Mouse (Mus musculus): ENCODE data around the gene Thap12.

DNA sequence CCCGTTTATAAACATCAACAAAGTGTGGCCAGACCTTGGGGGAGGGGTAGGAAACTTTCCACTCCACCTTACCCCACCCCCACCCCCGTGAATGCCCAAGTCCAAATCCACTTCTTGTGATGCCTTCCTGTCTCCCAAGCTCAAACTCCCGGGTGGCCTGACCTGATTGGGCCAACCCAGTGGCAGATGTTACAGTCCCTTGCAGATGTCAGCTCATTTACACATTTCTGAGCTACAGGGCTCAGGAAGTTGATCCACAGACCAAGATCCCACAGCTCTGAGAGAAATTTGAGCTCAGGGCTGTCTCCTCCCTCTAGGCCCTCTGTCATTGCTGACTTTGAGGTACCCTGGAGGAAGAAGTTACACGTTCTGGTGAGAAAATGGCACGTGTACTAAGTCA is 37.5 kb downstream of the Thap12 start:
- TF ChIP-seq CTCF (IDR thresholded peaks at IDR 0.05; ENCODE audit: low read depth, low read length) (no peak), POLR2A (IDR thresholded peaks at IDR 0.05; ENCODE audit: extremely low read depth, insufficient read depth, low read length) (no peak)
